Mouse (Mus musculus) kidney, embryonic 14.5 days (tissue): ENCODE data around the gene Efna5. TPM values are rescaled to one million over a fixed set of nuclear protein-coding genes. Genes with fewer than 3 reads are reported as not detected.

Source experiments
- ATAC-seq: fragments of 200-750 bp; cut with Nextera tagmentation; 2 replicates; pipeline ENCODE4 v1.8.0; 2017; ENCODE audit warnings: moderate number of reproducible peaks, mild to moderate bottlenecking, moderate TSS enrichment, moderate library complexity; ENCODE audit not compliant: low FRiP score, low TSS enrichment
- H3K27ac ChIP-seq: fragments of 300-500 bp; sonication (generic); 2 replicates; pipeline ENCODE4 v1.5.1; 2014; ENCODE audit warnings: low read depth, mild to moderate bottlenecking, low read length, moderate library complexity, mixed read lengths
- H3K27me3 ChIP-seq: fragments of 300-500 bp; sonication (generic); 2 replicates; pipeline ENCODE4 v1.6.1; 2014; ENCODE audit warnings: mild to moderate bottlenecking, low read length; ENCODE audit not compliant: control insufficient read depth, insufficient read depth
- H3K36me3 ChIP-seq: fragments of 300-500 bp; sonication (generic); 2 replicates; pipeline ENCODE4 v1.6.1; 2014; ENCODE audit warnings: low read length, mixed read lengths; ENCODE audit not compliant: control insufficient read depth, insufficient read depth
- H3K4me1 ChIP-seq: fragments of 300-500 bp; sonication (generic); 2 replicates; pipeline ENCODE4 v1.6.1; 2014; ENCODE audit warnings: low read length, mixed read lengths; ENCODE audit not compliant: control insufficient read depth, insufficient read depth
- H3K4me2 ChIP-seq: fragments of 300-500 bp; sonication (generic); replicated peaks from 2 replicates; pipeline ENCODE4 v1.6.1; 2014; ENCODE audit warnings: low read depth, mild to moderate bottlenecking, low read length
- H3K4me3 ChIP-seq: fragments of 300-500 bp; sonication (generic); 2 replicates; pipeline ENCODE4 v1.5.1; 2014; ENCODE audit warnings: mild to moderate bottlenecking, low read length
- H3K9ac ChIP-seq: fragments of 300-500 bp; sonication (generic); 2 replicates; pipeline ENCODE4 v1.6.1; 2014; ENCODE audit warnings: low read depth, mild to moderate bottlenecking, low read length, moderate library complexity
- H3K9me3 ChIP-seq: fragments of 300-500 bp; sonication (generic); 2 replicates; pipeline ENCODE4 v1.6.1; 2016; ENCODE audit warnings: low read length; ENCODE audit not compliant: control insufficient read depth
- WGBS: fragments of 180-500 bp; shearing (Covaris S2); extraction: QIAGEN DNeasy Blood & Tissue Kit; methylation state at CpG from one replicate; pipeline ENCODE4 v1.1.7; 2014; 5-methylcytosine and 5-hydroxymethylcytosine counted together
- polyA plus RNA-seq: library from polyadenylated mRNA; unstranded; fragments of >200 nt; fragmentation: Nextera tagmentation; extraction: Ambion mirVana; gene quantifications from 2 replicates; pipeline ENCODE4 v1.2.1, GENCODE M21; 2014

Gene Efna5
- polyA plus RNA-seq, 1 experiment from 2014 or later = 36.4 TPM

- H3K27me3 ChIP-seq = no peaks in the 10 kb centered on the region
- H3K36me3 ChIP-seq = no peaks in the 10 kb centered on the region
- no peak overlapping the region for H3K27ac ChIP-seq
- WGBS = 59% methylated on average over 7 of the region's 7 CpGs
- H3K4me1 ChIP-seq = peaks cover 25% of the 10 kb centered on the region; the same call in 1 of the 2 replicates
- H3K9me3 ChIP-seq = no peaks in the 10 kb centered on the region
- ATAC-seq = no peak
- no peak overlapping the region for H3K4me2 ChIP-seq
- no peak overlapping the region for H3K4me3 ChIP-seq
- H3K9ac ChIP-seq = no peak overlapping the region
These were observed 94.6 kb downstream of the Efna5 start for GRCm38 (mm10) chr17:62786602-62786907.

- H3K27ac ChIP-seq = no peak overlapping the region
- 64% methylated on average over 4 of the region's 4 CpGs for WGBS
- ATAC-seq = no peak
These were observed 95.1 kb downstream of the Efna5 start for GRCm38 (mm10) chr17:62785781-62786601.

GRCm38 (mm10) chr17:62784274-62785171, 96.6 kb downstream of the Efna5 start:
- Histone ChIP-seq H3K27me3 (no peaks in the 10 kb centered on the region), H3K27ac (no peak overlapping the region), H3K4me1 (peaks cover 25% of the 10 kb centered on the region; the same call in 1 of the 2 replicates), H3K4me2 (peak overlapping the region; percentile 33), H3K9me3 (no peaks in the 10 kb centered on the region), H3K4me3 (peak overlapping the region; percentile 19; the same call in 1 of the 2 replicates), H3K9ac (0 out of 2 replicates have a peak overlapping the region, but pooled peaks have one; percentile 4), H3K36me3 (no peaks in the 10 kb centered on the region)
- 24% methylated on average over 27 of the region's 27 CpGs for WGBS
- no peak; the same call in none of the 2 replicates for ATAC-seq

More at GRCm38 (mm10) chr17:62785781-62786601, 95.1 kb downstream of the Efna5 start:
- Histone ChIP-seq H3K9me3 (no peaks in the 10 kb centered on the region), H3K9ac (no peak overlapping the region), H3K4me2 (no peak overlapping the region), H3K36me3 (no peaks in the 10 kb centered on the region), H3K4me3 (no peak overlapping the region), H3K27me3 (no peaks in the 10 kb centered on the region), H3K4me1 (peaks cover 25% of the 10 kb centered on the region; the same call in 1 of the 2 replicates)

GRCm38 (mm10) chr17:62783524-62784273, 97.4 kb downstream of the Efna5 start:
- H3K36me3 ChIP-seq = no peaks in the 10 kb centered on the region
- no peaks in the 10 kb centered on the region for H3K27me3 ChIP-seq
- 13% methylated on average over 13 of the region's 13 CpGs for WGBS
- H3K4me2 ChIP-seq = peak overlapping the region; percentile 33
- ATAC-seq = peak; percentile 82
- peak overlapping the region; percentile 19; the same call in 1 of the 2 replicates for H3K4me3 ChIP-seq
- H3K27ac ChIP-seq = no peak overlapping the region
- H3K9me3 ChIP-seq = no peaks in the 10 kb centered on the region
- H3K4me1 ChIP-seq = peaks cover 32% of the 10 kb centered on the region; the same call in 1 of the 2 replicates
- H3K9ac ChIP-seq = 0 out of 2 replicates have a peak overlapping the region, but pooled peaks have one; percentile 4

- ATAC-seq = no peak
These were observed 98.2 kb downstream of the Efna5 start for GRCm38 (mm10) chr17:62782826-62783404.

GRCm38 (mm10) chr17:62781120-62781519, 100.0 kb downstream of the Efna5 start:
- Histone ChIP-seq H3K27ac (no peak overlapping the region), H3K4me1 (peaks cover 31% of the 10 kb centered on the region; the same call in 1 of the 2 replicates), H3K4me2 (no peak overlapping the region), H3K9me3 (no peaks in the 10 kb centered on the region), H3K27me3 (no peaks in the 10 kb centered on the region), H3K36me3 (no peaks in the 10 kb centered on the region), H3K9ac (no peak overlapping the region), H3K4me3 (no peak overlapping the region)
- ATAC-seq = no peak
- WGBS = 71% methylated on average over 5 of the region's 6 CpGs

More at GRCm38 (mm10) chr17:62782826-62783404, 98.2 kb downstream of the Efna5 start:
- Histone ChIP-seq H3K36me3 (no peaks in the 10 kb centered on the region), H3K27ac (no peak overlapping the region), H3K9me3 (no peaks in the 10 kb centered on the region), H3K9ac (no peak overlapping the region), H3K4me2 (no peak overlapping the region), H3K4me1 (peaks cover 31% of the 10 kb centered on the region; the same call in 1 of the 2 replicates), H3K4me3 (no peak overlapping the region), H3K27me3 (no peaks in the 10 kb centered on the region)
- 59% methylated on average over 13 of the region's 13 CpGs for WGBS

GRCm38 (mm10) chr17:62777858-62778564, 103.1 kb downstream of the Efna5 start:
- Histone ChIP-seq H3K9ac (no peak overlapping the region), H3K36me3 (no peaks in the 10 kb centered on the region)
- WGBS = 44% methylated on average over 10 of the region's 10 CpGs

GRCm38 (mm10) chr17:62776710-62777109, 104.4 kb downstream of the Efna5 start:
- H3K9ac ChIP-seq = no peak overlapping the region
- 88% methylated on average over 3 of the region's 3 CpGs for WGBS
- no peak for ATAC-seq

More at GRCm38 (mm10) chr17:62777858-62778564, 103.1 kb downstream of the Efna5 start:
- Histone ChIP-seq H3K4me1 (peaks cover 29% of the 10 kb centered on the region; the same call in 1 of the 2 replicates), H3K27me3 (no peaks in the 10 kb centered on the region), H3K4me3 (no peak overlapping the region), H3K9me3 (no peaks in the 10 kb centered on the region), H3K27ac (no peak overlapping the region), H3K4me2 (no peak overlapping the region)
- no peak for ATAC-seq

More at GRCm38 (mm10) chr17:62776710-62777109, 104.4 kb downstream of the Efna5 start:
- H3K4me2 ChIP-seq = no peak overlapping the region
- no peaks in the 10 kb centered on the region for H3K9me3 ChIP-seq
- H3K27ac ChIP-seq = no peak overlapping the region
- no peaks in the 10 kb centered on the region for H3K27me3 ChIP-seq
- H3K4me1 ChIP-seq = peaks cover 26% of the 10 kb centered on the region; the same call in 1 of the 2 replicates
- no peaks in the 10 kb centered on the region for H3K36me3 ChIP-seq
- H3K4me3 ChIP-seq = no peak overlapping the region
